Mouse (Mus musculus): ENCODE measurements around the gene Ankrd12.

DNA sequence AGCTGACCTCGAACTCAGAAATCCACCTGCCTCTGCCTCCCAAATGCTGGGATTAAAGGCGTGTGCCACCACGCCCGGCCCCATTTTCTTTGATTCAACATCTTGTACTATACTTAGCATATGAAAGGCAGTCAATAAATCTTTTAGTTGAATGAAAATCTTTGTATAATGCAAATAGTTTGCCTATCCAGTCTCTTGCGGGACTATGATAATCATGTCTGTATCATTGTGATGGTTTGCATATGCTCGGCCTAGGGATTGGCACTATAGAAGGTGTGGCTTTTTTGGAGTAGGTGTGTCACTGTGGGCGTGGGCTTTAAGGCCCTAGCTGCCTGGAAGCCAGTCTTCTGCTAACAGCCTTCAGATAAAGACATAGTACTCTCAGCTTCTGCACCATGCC, 27.2 kb upstream of the Ankrd12 start:
- no peak for TF ChIP-seq CTCF (IDR thresholded peaks at IDR 0.05; ENCODE audit: low read depth, low read length)
- no peak for TF ChIP-seq POLR2A (IDR thresholded peaks at IDR 0.05; ENCODE audit: borderline replicate concordance, low read depth, low read length)
